Mouse (Mus musculus) left cerebral cortex, adult 8-10 months (tissue): ENCODE measurements at regions not wholly inside any gene's neighbourhood (a gene's known extent, or its start where the extent isn't known, plus 50 kb on each side); places are given as distances from the start of the nearest gene placed in this dataset.
"Not testable (repeated sequence)": the region's sequence is repeated elsewhere in the genome, so short reads cannot be mapped to it uniquely, and the experiment has no call there.

Source experiments
- DNase-seq, 2 experiments: peaks; one replicate each; pipeline ENCODE4 v3.0.0; 2022; ENCODE audit warnings: low spot score in 2 of 2

DNA sequence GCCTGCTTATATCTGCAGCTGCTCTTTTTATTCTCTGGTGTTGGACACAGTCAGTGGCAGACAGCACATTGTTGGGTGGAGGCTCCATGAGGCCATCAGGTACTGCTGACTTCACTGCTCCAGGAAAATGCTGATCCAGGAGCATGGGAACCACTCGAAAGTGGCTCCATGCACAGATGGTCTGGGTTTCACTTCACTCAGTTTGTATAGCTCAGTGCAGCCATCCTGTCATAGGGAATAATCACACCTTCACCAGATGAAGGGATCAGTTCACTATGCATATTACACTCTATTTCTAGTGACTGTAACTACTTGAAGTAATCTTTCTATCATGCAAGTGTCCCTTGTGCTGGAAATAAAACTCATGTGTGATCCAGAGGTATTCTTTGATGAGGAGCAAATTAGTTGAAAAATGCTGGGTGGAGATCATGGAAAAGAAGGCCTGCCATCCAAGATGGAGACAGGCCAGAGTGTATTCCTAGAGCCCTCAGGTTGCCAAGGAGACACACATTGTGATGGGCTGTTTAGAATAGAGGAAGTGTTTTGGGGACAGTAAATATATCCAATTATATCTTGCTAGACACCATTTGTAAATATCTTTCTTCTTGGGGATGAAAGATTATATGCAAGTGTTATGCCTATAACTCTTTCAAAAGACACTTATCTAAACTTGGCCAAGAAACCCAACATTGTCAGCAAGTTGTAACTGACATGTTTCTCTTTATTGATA lies 103.7 kb upstream of the Arhgap42 start:
- DNase-seq: no peak

DNA sequence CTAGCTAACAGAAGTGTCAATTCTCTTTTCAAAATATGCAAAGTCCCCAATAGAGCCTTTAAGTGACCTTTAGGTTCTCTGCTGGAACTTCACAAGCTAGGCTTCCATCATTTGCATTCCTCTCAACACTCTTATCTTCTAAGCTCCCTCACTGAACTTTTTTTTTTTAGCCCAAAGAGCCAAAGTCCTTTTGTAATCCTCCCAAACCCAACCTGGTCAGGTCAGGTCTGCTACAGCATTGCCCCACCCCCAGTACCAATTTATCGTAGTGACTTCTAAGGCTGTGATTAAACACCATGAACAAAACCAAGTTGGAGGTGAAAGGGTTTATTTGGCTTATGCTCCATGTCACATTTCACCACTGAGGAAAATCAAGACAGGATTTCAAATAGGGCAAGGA lies 79.7 kb upstream of the Arhgap42 start:
- DNase-seq: no peak

DNA sequence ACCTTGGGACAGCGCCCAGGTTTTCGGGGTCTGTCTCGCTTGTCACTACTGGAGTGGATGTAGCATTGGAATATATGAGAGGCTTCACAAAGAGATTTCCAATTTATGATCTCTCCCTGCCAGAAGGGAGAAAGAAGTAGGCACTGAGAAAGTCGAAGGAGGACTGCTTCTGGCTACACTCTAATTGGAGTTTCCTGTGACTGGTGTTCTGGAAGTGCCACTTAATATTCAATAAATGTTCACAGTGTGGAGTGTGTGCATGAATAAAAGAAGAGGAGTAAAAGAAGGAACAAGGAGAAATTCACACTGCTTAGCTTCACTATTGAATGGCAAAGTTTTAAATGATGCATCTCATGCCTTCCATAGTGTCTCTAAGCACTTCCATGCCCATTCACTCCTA lies 77.1 kb upstream of the Arhgap42 start:
- no peak for DNase-seq

DNA sequence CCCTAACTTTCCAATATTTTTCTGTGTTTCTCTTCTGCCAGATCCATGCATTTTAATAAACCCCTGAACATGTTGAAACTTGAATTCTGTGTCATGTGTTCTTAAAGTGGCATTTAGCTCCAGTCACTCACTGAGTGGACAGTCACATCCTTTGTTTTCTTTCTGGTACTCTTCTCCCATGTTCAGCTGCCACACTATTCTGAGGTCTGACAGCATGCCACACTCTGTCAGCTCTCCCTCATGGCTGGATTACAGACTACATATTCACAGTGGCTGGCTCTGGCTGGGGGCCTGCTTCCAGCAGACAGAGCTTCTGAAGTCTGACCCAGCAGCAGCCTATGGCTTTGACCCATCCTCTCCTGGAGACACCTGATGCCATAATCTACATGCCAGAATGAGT lies 73.4 kb upstream of the Arhgap42 start:
- no peak for DNase-seq

DNA sequence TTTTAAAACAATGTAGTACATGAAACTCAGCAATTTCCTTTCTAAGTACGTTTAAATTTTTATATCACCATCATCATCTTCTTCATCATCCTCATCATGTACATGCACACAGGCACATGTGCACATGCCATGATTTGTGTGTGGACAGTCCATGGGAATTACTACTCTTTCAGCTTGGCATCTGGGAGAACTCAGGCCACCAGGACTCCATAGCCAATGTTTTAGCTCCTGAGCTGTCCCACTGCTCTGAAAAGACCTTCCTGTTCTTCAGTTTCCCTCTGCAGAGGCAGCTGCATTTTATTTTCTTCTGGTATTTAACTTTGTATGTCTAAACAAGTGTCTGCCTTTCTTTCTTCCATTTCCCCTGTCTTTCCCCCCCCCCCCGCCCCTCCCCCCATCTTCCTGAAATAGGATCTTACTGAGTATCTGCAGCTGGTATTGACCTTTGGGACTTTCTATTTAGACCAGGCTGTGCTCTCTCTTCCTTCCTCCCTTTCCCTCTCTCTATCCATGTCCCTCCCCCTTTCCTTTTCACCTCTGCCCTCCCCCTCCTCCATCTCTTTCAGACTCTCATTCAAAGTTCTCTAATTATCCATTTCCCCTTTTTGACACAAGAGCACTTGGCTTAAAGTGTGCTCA lies 72.8 kb upstream of the Arhgap42 start:
- no peak for DNase-seq

DNA sequence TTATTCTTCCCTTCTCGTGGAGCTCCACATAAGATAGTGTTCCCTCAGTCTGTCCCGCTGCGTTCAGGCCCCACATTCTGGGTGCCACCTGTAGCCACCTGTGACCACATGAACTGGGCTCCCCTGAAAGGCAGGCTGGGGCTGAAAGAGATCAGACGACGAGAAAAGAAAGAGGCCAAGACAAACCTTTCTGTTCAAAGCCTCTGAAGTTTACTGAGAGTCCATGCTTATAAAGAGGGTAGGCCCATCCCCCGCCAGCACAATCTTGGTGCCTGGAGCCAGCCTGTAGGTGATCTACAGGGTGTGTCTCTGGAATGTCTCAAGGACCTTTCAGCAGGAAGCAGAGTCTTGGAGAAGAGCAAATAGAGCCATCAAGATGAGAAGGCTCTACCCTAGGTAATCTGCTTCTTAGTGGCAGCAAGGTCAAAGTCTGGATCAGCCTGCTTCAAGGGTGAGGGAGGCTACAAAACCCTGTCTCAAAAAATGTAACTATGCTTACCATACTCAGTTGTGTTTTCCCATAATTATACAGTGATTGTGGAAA lies 72.2 kb upstream of the Arhgap42 start:
- DNase-seq: not testable (repeated sequence)

DNA sequence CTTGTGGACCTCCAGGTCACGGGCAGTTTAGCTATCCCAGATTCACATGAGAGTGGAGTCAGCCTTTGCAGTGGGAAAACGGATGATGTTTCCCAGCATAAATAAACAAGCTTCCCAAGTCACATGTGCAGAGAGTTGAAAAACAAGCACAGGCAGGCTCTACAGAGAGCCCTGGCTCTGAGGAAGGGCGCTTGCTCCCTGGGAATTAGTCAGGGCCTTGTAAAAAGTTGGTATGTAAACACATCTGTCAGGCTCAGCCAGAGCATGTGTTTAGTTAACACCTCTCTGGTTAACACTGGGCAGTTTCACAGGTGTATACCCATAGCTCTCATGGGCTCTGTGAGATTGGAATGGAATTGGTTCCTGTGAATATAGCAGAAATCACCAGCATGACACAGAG lies 51.9 kb upstream of the Arhgap42 start:
- no peak for DNase-seq

DNA sequence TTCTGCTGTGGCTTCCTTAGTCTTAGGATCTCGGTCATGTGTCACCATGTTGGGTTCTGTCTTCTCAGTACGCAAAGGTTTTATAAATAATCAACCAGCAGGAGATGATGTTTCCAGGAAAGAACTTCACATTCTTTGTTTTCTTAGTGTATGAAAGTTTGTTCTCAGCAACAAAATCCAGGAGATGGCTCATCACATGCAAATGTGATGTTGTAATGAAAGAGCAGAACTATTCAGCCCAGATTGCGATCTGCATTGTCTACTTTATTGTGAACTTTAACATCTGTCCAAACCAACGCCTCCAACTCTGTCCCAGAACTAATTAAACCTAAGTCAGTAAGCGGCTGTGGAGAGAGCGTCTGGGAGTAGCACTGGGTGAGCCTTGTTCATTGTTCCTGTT lies 50.7 kb upstream of the Arhgap42 start:
- DNase-seq: no peak
